Mouse (Mus musculus) embryo, embryonic 9.5 days (tissue): ENCODE data around the gene Ralgapb.

Experiments used
- DNase-seq: peaks from one replicate; pipeline ENCODE4 v3.0.0-alpha.2; 2017; ENCODE audit errors: extremely low spot score

The Ralgapb gene

GRCm38 (mm10) chr2:158518583-158518982 is 108.9 kb downstream of the Ralgapb start:
- no peak for DNase-seq

- DNase-seq = no peak
Measured at GRCm38 (mm10) chr2:158519071-158519470, 109.4 kb downstream of the Ralgapb start.

GRCm38 (mm10) chr2:158519800-158520199 is 110.2 kb downstream of the Ralgapb start:
- DNase-seq = no peak

GRCm38 (mm10) chr2:158523060-158523459 is 113.4 kb downstream of the Ralgapb start:
- no peak for DNase-seq

GRCm38 (mm10) chr2:158524129-158524860 is 114.6 kb downstream of the Ralgapb start:
- DNase-seq = no peak

GRCm38 (mm10) chr2:158534090-158534489 is 124.4 kb downstream of the Ralgapb start:
- DNase-seq = peak; percentile 60

GRCm38 (mm10) chr2:158534559-158534958 is 124.9 kb downstream of the Ralgapb start:
- DNase-seq = no peak

- peak; percentile 49 for DNase-seq
Measured at GRCm38 (mm10) chr2:158539433-158540305, 130.0 kb downstream of the Ralgapb start.

- DNase-seq = no peak
Measured at GRCm38 (mm10) chr2:158541286-158541685, 131.6 kb downstream of the Ralgapb start.

- no peak for DNase-seq
Measured at GRCm38 (mm10) chr2:158545266-158545665, 135.6 kb downstream of the Ralgapb start.

GRCm38 (mm10) chr2:158546751-158547150 is 137.1 kb downstream of the Ralgapb start:
- peak; percentile 87 for DNase-seq
